ENCODE assay signal across 8 mouse cellular contexts in the genomic region with DNA sequence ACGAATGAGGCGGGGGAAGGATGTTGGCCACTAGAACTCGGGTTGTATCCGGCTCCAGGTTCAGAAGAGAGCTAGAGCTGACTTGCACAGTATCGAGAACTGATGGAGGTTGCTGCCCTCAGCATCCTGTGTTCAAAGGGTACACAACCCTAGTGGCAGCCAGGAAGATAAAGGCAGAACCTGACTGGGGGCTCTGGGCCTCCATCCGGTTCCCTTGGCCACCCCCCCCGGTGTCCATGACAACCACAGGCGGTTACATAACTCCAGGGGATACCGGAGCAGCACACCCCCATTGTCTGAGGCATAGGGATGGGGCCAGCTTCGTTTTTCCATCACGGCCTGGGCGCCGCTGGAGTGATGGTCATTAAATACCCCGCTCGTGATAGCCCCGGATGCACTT. TPM values are rescaled to one million over a fixed set of nuclear protein-coding genes. Genes with fewer than 3 reads are reported as not detected.
DNase-seq lines count a peak whose midpoint lies in the region; ATAC-seq and TF ChIP-seq lines count a peak whose summit lies in the region.

No protein-coding gene starts in this region.

- no peak for TF ChIP-seq CTCF in testis, adult 2 months (IDR thresholded peaks at IDR 0.05; ENCODE audit: control insufficient read depth, insufficient read depth, insufficient replicate concordance, low read depth, low read length)
- no peak; the same call in 1 of the 2 replicates for TF ChIP-seq CTCF in kidney, postnatal 0 days (IDR thresholded peaks at IDR 0.05; ENCODE audit: low read depth)

- peak overlapping the region; percentile 93 for H3K4me2 ChIP-seq in heart, embryonic 12.5 days
- H3K4me2 ChIP-seq in kidney, postnatal 0 days (ENCODE audit: low read length), result peak overlapping the region; percentile 98
- H3K4me2 ChIP-seq in lung, embryonic 16.5 days (ENCODE audit: low read depth, low read length), result peak overlapping the region; percentile 77

- peak overlapping the region; percentile 97 for H3K4me3 ChIP-seq in testis, adult 2 months (ENCODE audit: control insufficient read depth, low read depth, low read length)
- peak overlapping the region; percentile 91 for H3K4me3 ChIP-seq in heart, embryonic 12.5 days
- H3K4me3 ChIP-seq in kidney, postnatal 0 days (replicated peaks; ENCODE audit: low read depth, low read length), result peak overlapping the region; percentile 81
- peak overlapping the region; percentile 92 for H3K4me3 ChIP-seq in lung, embryonic 16.5 days (ENCODE audit: low read length)

- peak overlapping the region; percentile 89 for H3K9ac ChIP-seq in heart, embryonic 12.5 days
- H3K9ac ChIP-seq in kidney, postnatal 0 days (ENCODE audit: low read depth, low read length), result peak overlapping the region; percentile 76
- peak overlapping the region; percentile 91 for H3K9ac ChIP-seq in lung, embryonic 16.5 days (ENCODE audit: low read length)

- H3K4me1 ChIP-seq in testis, adult 2 months (ENCODE audit: control insufficient read depth, insufficient read depth, low read length), result peaks cover 34% of the 10 kb centered on the region
- H3K4me1 ChIP-seq in heart, embryonic 12.5 days (replicated peaks), result peaks cover 23% of the 10 kb centered on the region
- H3K4me1 ChIP-seq in kidney, postnatal 0 days (replicated peaks; ENCODE audit: insufficient read depth, low read length), result 0 out of 2 replicates have a peak, but pooled peaks cover 20% of the 10 kb centered on the region
- peaks cover 21% of the 10 kb centered on the region for H3K4me1 ChIP-seq in lung, embryonic 16.5 days (replicated peaks; ENCODE audit: control insufficient read depth, insufficient read depth, low read length)

- TF ChIP-seq POLR2A in testis, adult 2 months (IDR thresholded peaks at IDR 0.05; ENCODE audit: control insufficient read depth, low read depth, low read length), result peak; percentile 37; the same call in 1 of the 2 replicates

- 0 out of 2 replicates have a peak, but pooled peaks have one; percentile 5 for ATAC-seq in heart, embryonic 12.5 days (ENCODE audit: insufficient number of reproducible peaks, low FRiP score)
- ATAC-seq in kidney, postnatal 0 days (replicated peaks; ENCODE audit: low FRiP score, low read depth), result no peak
- ATAC-seq in lung, embryonic 16.5 days (ENCODE audit: low read depth), result 0 out of 2 replicates have a peak, but pooled peaks have one; percentile 1
- ATAC-seq in megakaryocyte-erythroid progenitor cell, adult 5-6 weeks (replicated peaks; ENCODE audit: low FRiP score, low TSS enrichment, poor library complexity, severe bottlenecking), result no peak

- DNase-seq in testis, postnatal 14 days (ENCODE audit: low spot score), result no peak
- DNase-seq in cerebellum, postnatal 14 days, result peak; percentile 72 to 75
- peak; percentile 54 for DNase-seq in kidney, postnatal 0 days (ENCODE audit: low spot score)
- DNase-seq in retina, embryonic 14.5 days (ENCODE audit: low spot score), result peak; percentile 35

- H3K36me3 ChIP-seq in testis, adult 2 months (ENCODE audit: control insufficient read depth, insufficient read depth, low read length), result no peaks in the 10 kb centered on the region
- peaks cover 33% of the 10 kb centered on the region for H3K36me3 ChIP-seq in heart, embryonic 12.5 days
- peaks cover 10% of the 10 kb centered on the region; the same call in 1 of the 2 replicates for H3K36me3 ChIP-seq in kidney, postnatal 0 days (ENCODE audit: insufficient read depth, low read length)
- H3K36me3 ChIP-seq in lung, embryonic 16.5 days (ENCODE audit: control insufficient read depth, insufficient read depth, low read length), result peaks cover 8% of the 10 kb centered on the region

- 9% methylated on average over 16 of the region's 16 CpGs for WGBS in heart, embryonic 12.5 days
- WGBS in kidney, postnatal 0 days, result 6% methylated on average over 16 of the region's 16 CpGs
- WGBS in lung, embryonic 16.5 days, result 2% methylated on average over 16 of the region's 16 CpGs

- H3K27me3 ChIP-seq in testis, adult 2 months (ENCODE audit: control insufficient read depth, insufficient read depth, low read length), result no peaks in the 10 kb centered on the region
- H3K27me3 ChIP-seq in heart, embryonic 12.5 days (replicated peaks), result peaks cover 14% of the 10 kb centered on the region
- no peaks in the 10 kb centered on the region for H3K27me3 ChIP-seq in kidney, postnatal 0 days (ENCODE audit: insufficient read depth, low read length)
- H3K27me3 ChIP-seq in lung, embryonic 16.5 days (ENCODE audit: control insufficient read depth, insufficient read depth, low read depth, low read length), result no peaks in the 10 kb centered on the region

- no peaks in the 10 kb centered on the region for H3K9me3 ChIP-seq in heart, embryonic 12.5 days (replicated peaks)
- no peaks in the 10 kb centered on the region for H3K9me3 ChIP-seq in kidney, postnatal 0 days (replicated peaks; ENCODE audit: low read length)
- H3K9me3 ChIP-seq in lung, embryonic 16.5 days (ENCODE audit: control insufficient read depth, low read length), result no peaks in the 10 kb centered on the region

- peak overlapping the region; percentile 94 for H3K27ac ChIP-seq in testis, adult 2 months (ENCODE audit: control insufficient read depth, insufficient read depth, low read depth, low read length)
- H3K27ac ChIP-seq in heart, embryonic 12.5 days (ENCODE audit: poor library complexity, severe bottlenecking), result peak overlapping the region; percentile 83; the same call in 1 of the 2 replicates
- peak overlapping the region; percentile 13; the same call in 1 of the 2 replicates for H3K27ac ChIP-seq in kidney, postnatal 0 days
- H3K27ac ChIP-seq in lung, embryonic 16.5 days (ENCODE audit: low read length), result no peak overlapping the region

RNA-seq across cellular contexts. Expression of a gene that starts 0.7 kb away (rescaled TPM):
- polyA plus RNA-seq in testis, adult 2 months (2012; rRNA removed), result 231 and 283 TPM in 2 replicates
- 35.4 and 36.7 TPM in 2 replicates for polyA plus RNA-seq in heart, embryonic 12.5 days (2016; fragmentation: Nextera tagmentation; extraction: Ambion mirVana)
- polyA plus RNA-seq in kidney, postnatal 0 days (2015; fragmentation: Nextera tagmentation; extraction: Ambion mirVana), result 35.0 and 38.3 TPM in 2 replicates
- polyA plus RNA-seq in lung, embryonic 16.5 days (2015; fragmentation: Nextera tagmentation; extraction: Ambion mirVana), result 36.7 and 37.8 TPM in 2 replicates
- total RNA-seq in megakaryocyte-erythroid progenitor cell, adult 5-6 weeks (2014; fragmentation: Nextera tagmentation), result 5.3 and 7.1 TPM in 2 replicates
- total RNA-seq in megakaryocyte-erythroid progenitor cell, adult 5-6 weeks (2017), result 4.7 and 6.3 TPM in 2 replicates

RNA-seq across cellular contexts. Expression of a gene that starts 2.0 kb away (rescaled TPM):
- polyA plus RNA-seq in testis, adult 2 months (2012; rRNA removed), result 14.2 and 19.5 TPM in 2 replicates
- polyA plus RNA-seq in heart, embryonic 12.5 days (2016; fragmentation: Nextera tagmentation; extraction: Ambion mirVana), result 172 and 175 TPM in 2 replicates
- polyA plus RNA-seq in kidney, postnatal 0 days (2015; fragmentation: Nextera tagmentation; extraction: Ambion mirVana), result 242 and 245 TPM in 2 replicates
- 136 and 151 TPM in 2 replicates for polyA plus RNA-seq in lung, embryonic 16.5 days (2015; fragmentation: Nextera tagmentation; extraction: Ambion mirVana)
- total RNA-seq in megakaryocyte-erythroid progenitor cell, adult 5-6 weeks (2014; fragmentation: Nextera tagmentation), result 82.3 and 120 TPM in 2 replicates
- 46.7 and 63.4 TPM in 2 replicates for total RNA-seq in megakaryocyte-erythroid progenitor cell, adult 5-6 weeks (2017)

RNA-seq across cellular contexts. Expression of a gene that starts 6.2 kb away (rescaled TPM):
- polyA plus RNA-seq in testis, adult 2 months (2012; rRNA removed), result 136 and 152 TPM in 2 replicates
- polyA plus RNA-seq in heart, embryonic 12.5 days (2016; fragmentation: Nextera tagmentation; extraction: Ambion mirVana), result 85.4 and 89.9 TPM in 2 replicates
- 88.0 and 93.7 TPM in 2 replicates for polyA plus RNA-seq in kidney, postnatal 0 days (2015; fragmentation: Nextera tagmentation; extraction: Ambion mirVana)
- 91.9 and 96.3 TPM in 2 replicates for polyA plus RNA-seq in lung, embryonic 16.5 days (2015; fragmentation: Nextera tagmentation; extraction: Ambion mirVana)
- 31.4 and 47.5 TPM in 2 replicates for total RNA-seq in megakaryocyte-erythroid progenitor cell, adult 5-6 weeks (2014; fragmentation: Nextera tagmentation)
- total RNA-seq in megakaryocyte-erythroid progenitor cell, adult 5-6 weeks (2017), result 13.3 and 19.6 TPM in 2 replicates

RNA-seq across cellular contexts. Expression of a gene that starts 23.0 kb away (rescaled TPM):
- polyA plus RNA-seq in testis, adult 2 months (2012; rRNA removed), result 0.99 and 1.2 TPM in 2 replicates
- polyA plus RNA-seq in heart, embryonic 12.5 days (2016; fragmentation: Nextera tagmentation; extraction: Ambion mirVana), result 2.7 and 3.8 TPM in 2 replicates
- 0.84 and 1.4 TPM in 2 replicates for polyA plus RNA-seq in kidney, postnatal 0 days (2015; fragmentation: Nextera tagmentation; extraction: Ambion mirVana)
- polyA plus RNA-seq in lung, embryonic 16.5 days (2015; fragmentation: Nextera tagmentation; extraction: Ambion mirVana), result 0.79 and 1.0 TPM in 2 replicates
- 2.4 and 4.5 TPM in 2 replicates for total RNA-seq in megakaryocyte-erythroid progenitor cell, adult 5-6 weeks (2014; fragmentation: Nextera tagmentation)
- 2.3 and 3.4 TPM in 2 replicates for total RNA-seq in megakaryocyte-erythroid progenitor cell, adult 5-6 weeks (2017)

RNA-seq across cellular contexts. Expression of a gene that starts 25.1 kb away (rescaled TPM):
- polyA plus RNA-seq in testis, adult 2 months (2012; rRNA removed), result 6.1 and 6.3 TPM in 2 replicates
- polyA plus RNA-seq in heart, embryonic 12.5 days (2016; fragmentation: Nextera tagmentation; extraction: Ambion mirVana), result 11.6 and 12.8 TPM in 2 replicates
- polyA plus RNA-seq in kidney, postnatal 0 days (2015; fragmentation: Nextera tagmentation; extraction: Ambion mirVana), result 14.5 and 14.6 TPM in 2 replicates
- polyA plus RNA-seq in lung, embryonic 16.5 days (2015; fragmentation: Nextera tagmentation; extraction: Ambion mirVana), result 16.1 and 17.4 TPM in 2 replicates
- total RNA-seq in megakaryocyte-erythroid progenitor cell, adult 5-6 weeks (2014; fragmentation: Nextera tagmentation), result 15.1 and 20.3 TPM in 2 replicates
- 18.7 and 32.1 TPM in 2 replicates for total RNA-seq in megakaryocyte-erythroid progenitor cell, adult 5-6 weeks (2017)

Comparison
In these comparisons a context has a peak if more than half of its experiments do, and no peak if none do; other contexts are left out.
1. ATAC-seq: peak in heart, embryonic 12.5 days (single experiment) and lung, embryonic 16.5 days (single experiment); none in kidney, postnatal 0 days (single experiment) and megakaryocyte-erythroid progenitor cell, adult 5-6 weeks (single experiment).
2. Peak in every context shown above with its lines, with median percentiles within 50 percentile points of each other: H3K4me3 ChIP-seq, H3K4me2 ChIP-seq and H3K9ac ChIP-seq.